Mouse (Mus musculus): ENCODE data around the gene Xpo4. TPM values are rescaled to one million over a fixed set of nuclear protein-coding genes. Genes with fewer than 3 reads are reported as not detected.

Xpo4 gene
- polyA plus RNA-seq, 1 experiment from 2014 or later = 19.8 TPM

GRCm38 (mm10) chr14:57532577-57532976 lies 132.7 kb downstream of the Xpo4 start:
- ATAC-seq (ENCODE audit: low read depth) = no peak
- Histone ChIP-seq H3K9ac (ENCODE audit: low read length) (no peak overlapping the region), H3K27me3 (ENCODE audit: control insufficient read depth, insufficient read depth, low read depth, low read length) (no peaks in the 10 kb centered on the region), H3K36me3 (ENCODE audit: control insufficient read depth, insufficient read depth, low read length) (no peaks in the 10 kb centered on the region), H3K27ac (ENCODE audit: low read length) (no peak overlapping the region), H3K4me1 (replicated peaks; ENCODE audit: control insufficient read depth, insufficient read depth, low read length) (peaks cover 30% of the 10 kb centered on the region), H3K9me3 (ENCODE audit: control insufficient read depth, low read length) (no peaks in the 10 kb centered on the region), H3K4me2 (ENCODE audit: low read depth, low read length) (no peak overlapping the region), H3K4me3 (ENCODE audit: low read length) (no peak overlapping the region)
- WGBS = 85% methylated on average over 3 of the region's 3 CpGs

GRCm38 (mm10) chr14:57529786-57530515 lies 135.3 kb downstream of the Xpo4 start:
- Histone ChIP-seq H3K9ac (ENCODE audit: low read length) (no peak overlapping the region), H3K36me3 (ENCODE audit: control insufficient read depth, insufficient read depth, low read length) (no peaks in the 10 kb centered on the region), H3K27me3 (ENCODE audit: control insufficient read depth, insufficient read depth, low read depth, low read length) (no peaks in the 10 kb centered on the region), H3K4me1 (replicated peaks; ENCODE audit: control insufficient read depth, insufficient read depth, low read length) (peaks cover 13% of the 10 kb centered on the region), H3K9me3 (ENCODE audit: control insufficient read depth, low read length) (no peaks in the 10 kb centered on the region), H3K4me2 (ENCODE audit: low read depth, low read length) (no peak overlapping the region), H3K4me3 (ENCODE audit: low read length) (no peak overlapping the region), H3K27ac (ENCODE audit: low read length) (no peak overlapping the region)
- no peak for ATAC-seq (ENCODE audit: low read depth)
- 55% methylated on average over 5 of the region's 5 CpGs for WGBS

GRCm38 (mm10) chr14:57529086-57529785 lies 136.0 kb downstream of the Xpo4 start:
- no peak for ATAC-seq (ENCODE audit: low read depth)
- Histone ChIP-seq H3K4me1 (replicated peaks; ENCODE audit: control insufficient read depth, insufficient read depth, low read length) (peaks cover 8% of the 10 kb centered on the region), H3K4me2 (ENCODE audit: low read depth, low read length) (no peak overlapping the region), H3K27me3 (ENCODE audit: control insufficient read depth, insufficient read depth, low read depth, low read length) (no peaks in the 10 kb centered on the region), H3K9me3 (ENCODE audit: control insufficient read depth, low read length) (no peaks in the 10 kb centered on the region), H3K9ac (ENCODE audit: low read length) (no peak overlapping the region), H3K27ac (ENCODE audit: low read length) (no peak overlapping the region), H3K36me3 (ENCODE audit: control insufficient read depth, insufficient read depth, low read length) (no peaks in the 10 kb centered on the region), H3K4me3 (ENCODE audit: low read length) (no peak overlapping the region)
- 59% methylated on average over 10 of the region's 10 CpGs for WGBS

GRCm38 (mm10) chr14:57527598-57527997 lies 137.6 kb downstream of the Xpo4 start:
- ATAC-seq (ENCODE audit: low read depth) = no peak
- H3K27ac ChIP-seq (ENCODE audit: low read length) = no peak overlapping the region
- no peak overlapping the region for H3K9ac ChIP-seq (ENCODE audit: low read length)
- no peaks in the 10 kb centered on the region for H3K27me3 ChIP-seq (ENCODE audit: control insufficient read depth, insufficient read depth, low read depth, low read length)
- 40% methylated on average over 2 of the region's 2 CpGs for WGBS
- no peaks in the 10 kb centered on the region for H3K9me3 ChIP-seq (ENCODE audit: control insufficient read depth, low read length)
- H3K4me1 ChIP-seq (replicated peaks; ENCODE audit: control insufficient read depth, insufficient read depth, low read length) = peaks cover 7% of the 10 kb centered on the region
- no peaks in the 10 kb centered on the region for H3K36me3 ChIP-seq (ENCODE audit: control insufficient read depth, insufficient read depth, low read length)
- H3K4me2 ChIP-seq (ENCODE audit: low read depth, low read length) = no peak overlapping the region
- H3K4me3 ChIP-seq (ENCODE audit: low read length) = no peak overlapping the region

Other genes with a start within 250 kb of the Xpo4 start
- 13.5 and 15.7 TPM in 2 replicates for gene Ift88, start 241.4 kb downstream of the Xpo4 start, polyA plus RNA-seq (2015; fragmentation: Nextera tagmentation; extraction: Ambion mirVana)
- gene Il17d, start 140.7 kb downstream of the Xpo4 start, polyA plus RNA-seq (2015; fragmentation: Nextera tagmentation; extraction: Ambion mirVana) = 4.1 and 4.8 TPM in 2 replicates
- gene Eef1akmt1, start 93.8 kb downstream of the Xpo4 start, polyA plus RNA-seq (2015; fragmentation: Nextera tagmentation; extraction: Ambion mirVana) = 93.8 and 101 TPM in 2 replicates
- not detected in 2 replicates for gene Gm49361, start 80.7 kb upstream of the Xpo4 start, polyA plus RNA-seq (2015; fragmentation: Nextera tagmentation; extraction: Ambion mirVana)
- 25.2 and 25.9 TPM in 2 replicates for gene Lats2, start 93.0 kb upstream of the Xpo4 start, polyA plus RNA-seq (2015; fragmentation: Nextera tagmentation; extraction: Ambion mirVana)
- gene Sap18, start 132.8 kb upstream of the Xpo4 start, polyA plus RNA-seq (2015; fragmentation: Nextera tagmentation; extraction: Ambion mirVana) = 17.7 and 25.1 TPM in 2 replicates
- 38.0 and 43.8 TPM in 2 replicates for gene Ska3, start 160.8 kb upstream of the Xpo4 start, polyA plus RNA-seq (2015; fragmentation: Nextera tagmentation; extraction: Ambion mirVana)
- gene Mrpl57, start 160.8 kb upstream of the Xpo4 start, polyA plus RNA-seq (2015; fragmentation: Nextera tagmentation; extraction: Ambion mirVana) = 148 and 151 TPM in 2 replicates
- 72.3 and 76.2 TPM in 2 replicates for gene Zdhhc20, start 224.8 kb upstream of the Xpo4 start, polyA plus RNA-seq (2015; fragmentation: Nextera tagmentation; extraction: Ambion mirVana)